Mouse (Mus musculus): ENCODE results near the gene Nup37.
A peak's percentile ranks its signal among the peaks of the same experiment; 100 is the strongest.

Nup37 gene

DNA sequence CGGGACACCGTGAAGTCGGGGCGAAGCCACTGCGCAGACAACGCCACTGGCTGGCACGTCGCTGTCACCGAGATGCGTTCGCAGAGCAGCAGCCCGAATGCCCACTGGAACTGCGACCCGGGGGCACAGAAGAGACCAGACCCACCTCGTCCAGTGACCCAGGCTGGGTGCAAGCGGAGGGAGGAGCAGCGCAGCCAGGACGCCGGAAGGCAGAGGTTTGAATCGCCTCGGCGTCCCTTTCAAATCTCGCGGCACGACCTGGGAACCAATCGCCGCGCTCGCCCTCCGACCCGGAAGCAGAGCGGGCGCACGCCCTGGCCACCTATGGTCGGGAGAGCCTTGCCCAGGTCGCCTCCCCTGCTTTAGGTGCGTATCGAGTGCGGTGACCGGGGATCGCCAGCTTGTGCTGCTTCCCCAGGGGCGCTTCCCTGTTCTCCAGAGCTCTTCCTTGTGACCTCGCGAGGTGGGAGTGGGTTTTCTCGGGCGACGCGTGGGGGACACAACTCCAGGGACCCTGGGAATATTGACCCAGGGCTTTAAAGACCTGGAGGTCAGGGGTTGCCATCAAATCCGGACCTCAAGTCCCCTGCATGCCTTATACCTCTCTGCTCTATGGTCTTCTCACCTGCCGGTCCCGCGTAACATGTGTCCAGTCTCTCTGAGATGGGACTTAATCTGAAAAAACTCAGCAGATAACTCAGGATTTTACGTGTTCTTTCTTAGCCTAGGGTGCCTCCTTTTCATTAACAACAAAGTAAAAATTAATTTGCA, at the start of gene Nup37, which contains the start of gene Parpbp:
Nup37 (plus strand) TSS at position 286 of the 771 bp plus-strand sequence.
Parpbp (minus strand) TSS at position 235 of the 771 bp plus-strand sequence.
- peak; percentile 72 to 76 for DNase-seq (ENCODE audit: low spot score in 2 of 2)

DNA sequence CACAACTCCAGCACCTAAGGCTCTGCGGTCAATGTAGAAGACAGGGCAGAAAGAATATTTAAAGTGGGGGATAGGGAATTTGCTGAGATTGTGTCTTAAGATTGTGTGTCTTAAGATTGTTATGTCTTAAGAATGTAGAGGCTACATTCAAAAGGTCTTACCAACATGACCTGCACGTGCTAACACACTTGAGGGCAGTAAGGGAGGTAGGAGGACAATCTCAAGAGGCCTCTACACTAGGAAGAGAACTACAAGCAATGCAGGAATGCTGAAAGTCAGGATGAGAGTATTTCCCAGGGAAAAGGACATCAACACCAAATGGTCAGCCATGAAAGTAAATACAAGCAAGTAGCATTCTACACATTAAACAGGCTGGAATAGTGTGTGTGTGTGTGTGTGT, 40.6 kb upstream of the Nup37 start:
- DNase-seq (ENCODE audit: low spot score in 2 of 2) = no peak

DNA sequence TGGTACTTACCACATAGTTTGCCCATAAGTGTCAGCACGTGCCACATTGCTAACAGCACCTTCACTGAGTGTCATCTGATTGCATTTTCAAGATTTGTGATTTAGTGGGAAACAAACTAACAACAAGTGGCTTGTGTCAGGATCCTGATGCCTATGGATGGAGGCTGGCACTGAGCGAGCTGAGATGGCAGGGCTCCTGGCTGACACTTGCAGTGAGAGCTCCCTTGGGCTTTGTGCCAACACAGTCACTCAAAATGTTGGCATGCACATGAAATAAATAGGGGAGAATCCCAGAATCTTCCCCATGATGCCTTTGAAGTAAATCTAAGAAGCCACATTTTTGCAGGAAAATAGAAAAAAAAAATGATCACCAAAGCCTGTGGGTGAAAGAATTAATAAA, 33.5 kb upstream of the Nup37 start:
- DNase-seq (ENCODE audit: low spot score in 2 of 2) = no peak

DNA sequence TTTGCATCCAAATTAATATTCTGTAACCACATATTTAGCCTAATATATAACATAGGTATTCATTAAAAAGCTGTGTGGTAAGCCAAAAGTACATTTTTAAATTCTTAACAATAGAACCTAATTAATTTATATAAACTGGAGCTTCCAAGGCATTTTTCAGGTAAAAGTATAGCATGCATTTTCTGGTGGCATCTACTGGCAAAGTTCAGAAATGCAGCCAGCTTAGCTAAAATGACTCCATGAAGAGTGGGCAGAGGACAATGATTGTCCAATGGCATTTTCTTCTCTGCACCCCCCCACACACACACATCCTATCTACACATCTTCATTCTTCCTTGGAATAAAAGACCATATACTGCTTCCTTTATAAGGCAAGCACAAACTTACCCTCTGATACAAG, 27.1 kb upstream of the Nup37 start:
- DNase-seq (ENCODE audit: low spot score in 2 of 2) = no peak

DNA sequence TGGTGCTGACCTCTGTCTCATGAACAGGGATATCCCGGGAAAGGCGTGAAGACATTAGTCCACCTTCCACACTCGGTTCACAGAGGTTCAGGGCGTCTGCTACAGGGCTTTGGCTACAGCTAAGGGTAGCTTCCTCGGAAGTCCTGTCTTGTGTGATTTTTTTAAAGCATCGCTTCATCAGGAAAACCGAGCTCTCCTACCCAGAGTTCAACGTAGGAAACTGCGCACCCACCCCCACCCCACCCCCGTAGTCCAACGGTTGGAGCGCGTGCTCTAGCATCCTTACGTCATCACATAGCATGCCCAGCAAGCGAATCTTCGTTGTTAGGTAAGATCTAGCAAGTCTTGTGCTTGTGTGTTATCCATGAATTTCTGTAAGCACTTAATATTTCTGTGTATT, 11.2 kb upstream of the Nup37 start:
- DNase-seq (ENCODE audit: low spot score in 2 of 2) = no peak

DNA sequence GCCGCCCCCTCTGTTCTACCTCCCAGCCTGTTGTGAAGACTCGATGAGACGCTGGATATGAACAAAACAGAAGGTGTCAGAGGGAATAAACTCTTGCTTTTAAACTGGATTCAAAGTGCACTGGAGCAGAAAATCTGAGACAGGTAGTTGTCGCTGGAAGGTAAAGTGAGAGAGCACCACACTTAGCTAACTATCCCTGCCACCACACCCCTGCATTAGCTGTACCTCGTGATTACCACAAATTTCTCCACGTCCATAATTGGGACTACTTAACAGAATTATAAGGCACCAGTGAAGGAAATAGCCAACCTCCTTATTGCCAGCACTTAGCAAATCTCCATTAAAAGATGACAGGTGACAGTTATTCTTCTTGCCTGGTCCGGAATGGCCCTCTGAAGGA, 605 bp upstream of the Nup37 start:
- DNase-seq (ENCODE audit: low spot score in 2 of 2) = no peak

DNA sequence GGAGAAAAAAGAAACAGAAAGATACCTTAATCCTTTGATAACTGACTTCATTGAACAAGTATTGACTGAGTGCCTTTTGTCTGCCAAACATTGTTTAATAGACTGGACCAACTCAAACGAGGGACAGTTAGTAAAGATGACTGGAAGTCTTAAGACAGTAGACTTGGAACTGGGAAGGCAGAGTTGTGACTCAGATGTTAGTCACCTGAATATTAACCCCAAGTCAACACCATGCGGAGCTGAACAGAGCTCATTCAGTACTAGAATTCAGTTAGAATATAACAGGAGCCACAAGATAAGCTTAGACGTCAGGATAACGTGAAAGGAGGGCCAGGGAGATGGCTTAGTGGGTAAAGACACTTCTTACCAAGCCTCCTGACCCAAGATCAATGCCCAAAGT, 3.6 kb downstream of the Nup37 start:
- DNase-seq (ENCODE audit: low spot score in 2 of 2) = no peak

DNA sequence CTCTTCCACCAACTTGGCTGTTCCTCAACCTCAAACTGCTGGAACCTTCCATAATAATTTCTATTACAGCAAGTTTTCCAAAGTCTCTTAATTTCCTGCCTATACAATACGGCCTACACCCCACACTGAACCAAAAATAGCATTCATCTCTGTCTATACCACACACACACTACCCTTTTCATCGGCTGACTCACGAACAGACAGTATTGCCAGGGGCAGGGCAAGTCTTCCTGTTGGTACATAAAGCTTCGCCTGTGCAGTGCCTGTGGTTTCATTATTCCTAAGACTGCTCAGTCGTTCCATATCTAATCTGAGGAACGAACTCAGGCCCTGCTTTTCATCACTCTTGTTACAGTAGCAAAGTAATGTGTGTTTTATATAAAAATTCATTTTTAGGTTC, 4.9 kb downstream of the Nup37 start:
- DNase-seq (ENCODE audit: low spot score in 2 of 2) = no peak

DNA sequence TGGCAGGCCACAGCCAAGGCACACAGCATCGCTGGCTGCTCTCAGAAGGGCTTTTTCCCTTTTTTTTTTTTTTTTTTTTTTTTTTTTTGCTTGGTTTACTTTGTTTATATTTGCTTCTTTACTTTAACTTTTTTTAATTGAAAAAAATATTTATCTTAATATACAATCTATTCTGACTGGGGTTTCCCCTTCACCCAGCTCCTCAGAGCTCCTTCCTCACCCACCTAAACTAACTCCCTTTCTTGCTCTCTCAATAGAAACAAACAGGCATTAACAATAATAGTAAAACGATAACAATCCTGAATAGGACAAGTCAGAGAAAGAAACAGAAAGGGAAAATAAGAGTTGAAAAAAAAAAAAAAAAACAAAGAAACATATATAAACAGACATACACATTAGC, 15.3 kb downstream of the Nup37 start:
- no peak for DNase-seq (ENCODE audit: low spot score in 2 of 2)

DNA sequence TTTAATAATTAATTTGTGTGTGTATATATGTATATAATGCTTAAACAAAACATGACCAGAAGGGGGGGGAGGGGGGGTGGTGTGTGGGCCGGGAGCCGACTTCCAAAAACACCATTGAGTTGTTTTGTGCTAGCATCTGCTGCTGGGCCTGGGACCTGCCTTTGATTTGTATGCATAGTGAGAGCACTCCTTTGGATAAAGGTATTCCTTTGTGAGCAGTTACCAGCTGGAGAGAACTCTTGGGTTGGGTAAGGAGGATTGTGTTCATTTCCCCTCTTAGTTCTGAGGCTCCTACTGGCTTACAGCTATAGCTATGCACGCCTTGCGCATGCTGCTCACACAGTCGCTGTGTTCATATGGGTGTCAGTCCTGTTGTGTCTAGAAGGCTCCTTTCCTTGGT, 15.9 kb downstream of the Nup37 start:
- DNase-seq (ENCODE audit: low spot score in 2 of 2) = no peak

DNA sequence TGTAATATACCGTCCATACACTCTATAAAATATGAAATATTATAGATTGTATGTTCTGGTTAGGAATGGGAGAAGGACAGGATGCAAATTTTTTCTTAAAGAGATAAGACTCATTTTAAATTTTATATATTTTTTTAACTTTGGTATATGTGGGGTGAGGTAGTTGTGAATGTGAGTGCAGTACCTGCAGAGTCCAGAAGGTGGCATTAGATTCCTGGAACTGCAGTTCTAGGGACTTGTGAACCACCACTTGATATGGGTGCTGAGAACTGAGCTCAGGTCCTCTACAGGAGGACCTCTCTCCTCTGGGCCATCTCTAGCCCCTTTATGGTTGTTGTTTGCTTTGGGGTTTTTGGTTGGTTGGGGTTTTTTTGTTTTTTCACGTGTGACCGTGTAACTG, 19.4 kb downstream of the Nup37 start:
- no peak for DNase-seq (ENCODE audit: low spot score in 2 of 2)

DNA sequence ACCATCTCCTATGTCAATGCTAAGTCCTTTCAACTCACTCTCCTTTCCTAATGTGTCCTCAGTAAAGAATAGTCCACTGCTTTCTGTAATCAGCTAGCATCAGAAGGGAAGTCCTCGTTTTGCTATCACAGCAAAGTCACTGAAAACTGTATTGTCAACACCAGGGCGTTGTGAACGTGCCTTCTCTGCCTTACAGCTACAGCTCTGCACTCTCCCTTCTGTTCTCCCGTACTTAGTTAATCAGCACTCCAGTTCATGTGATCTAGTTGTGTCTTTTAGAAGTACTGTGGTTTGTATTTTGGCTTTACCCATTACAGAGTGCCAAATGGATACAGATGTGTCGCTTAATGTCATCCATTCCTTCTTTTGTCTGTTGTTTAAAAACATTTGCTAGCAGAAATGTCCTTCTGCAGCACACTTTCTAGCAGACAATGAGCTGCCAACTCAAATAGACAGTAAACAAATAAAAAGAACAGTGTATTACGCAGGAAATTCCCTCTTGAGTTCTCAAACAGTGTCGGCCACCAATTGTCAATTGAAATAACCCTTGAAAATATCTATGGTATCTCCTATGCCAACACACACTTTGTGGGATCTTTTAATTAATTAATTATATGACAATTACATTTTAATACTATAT, 20.8 kb downstream of the Nup37 start:
- DNase-seq (ENCODE audit: low spot score in 2 of 2) = no peak

DNA sequence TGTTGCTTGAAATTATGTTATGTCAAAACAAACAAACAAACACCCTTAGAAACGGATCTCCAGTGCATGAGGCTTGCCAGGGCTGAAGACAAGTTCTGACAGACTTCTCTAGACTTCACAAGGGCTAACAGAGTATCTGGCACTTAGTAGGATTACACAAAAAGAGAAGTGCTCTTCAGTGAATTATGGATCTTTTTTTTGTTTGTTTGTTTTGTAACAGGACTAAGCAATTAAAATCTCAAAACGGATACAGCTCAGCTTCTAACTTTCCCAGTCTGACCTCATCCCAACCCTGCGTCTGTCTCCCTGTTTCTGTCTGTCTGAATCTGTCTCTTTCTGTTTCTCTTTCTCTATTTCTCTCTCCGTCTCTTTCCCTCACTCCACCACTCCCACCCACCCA, 53.7 kb downstream of the Nup37 start:
- no peak for DNase-seq (ENCODE audit: low spot score in 2 of 2)

DNA sequence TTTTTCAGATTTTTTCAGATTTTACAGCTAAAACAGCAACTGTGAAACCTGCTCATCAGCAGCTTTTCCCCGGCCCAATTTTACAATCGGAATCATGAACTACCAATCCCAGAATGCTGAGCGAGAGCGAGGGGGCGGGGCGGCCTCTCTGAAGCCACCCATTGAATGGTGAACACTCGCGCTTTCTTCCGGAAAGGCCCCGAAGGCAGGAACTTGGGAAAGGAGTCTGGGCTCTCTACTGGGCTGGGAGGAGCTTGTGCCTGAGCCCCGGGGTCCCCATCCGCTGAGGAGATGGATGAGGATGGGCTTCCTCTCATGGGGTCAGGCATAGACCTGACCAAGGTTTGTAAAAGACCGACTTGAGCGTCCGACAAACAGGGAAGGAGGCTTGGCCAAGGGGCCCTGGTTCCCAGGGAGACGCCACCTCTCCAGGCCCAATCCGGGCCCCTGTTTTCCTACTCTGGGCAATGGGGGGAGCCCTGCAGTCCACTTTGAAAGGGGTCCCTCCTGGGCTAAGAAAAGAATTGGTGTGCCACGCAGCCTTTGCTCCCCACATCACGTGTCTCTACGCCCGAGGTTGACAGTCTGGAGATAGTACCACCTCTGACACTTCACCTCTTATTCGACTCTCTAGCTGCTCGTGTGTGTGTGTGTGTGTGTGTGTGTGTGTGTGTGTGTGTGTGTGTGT, 54.3 kb downstream of the Nup37 start, which contains the start of gene Washc3:
Washc3 (plus strand) TSS at position 143 of the 688 bp plus-strand sequence.
- DNase-seq (ENCODE audit: low spot score in 2 of 2) = peak; percentile 86 to 89

DNA sequence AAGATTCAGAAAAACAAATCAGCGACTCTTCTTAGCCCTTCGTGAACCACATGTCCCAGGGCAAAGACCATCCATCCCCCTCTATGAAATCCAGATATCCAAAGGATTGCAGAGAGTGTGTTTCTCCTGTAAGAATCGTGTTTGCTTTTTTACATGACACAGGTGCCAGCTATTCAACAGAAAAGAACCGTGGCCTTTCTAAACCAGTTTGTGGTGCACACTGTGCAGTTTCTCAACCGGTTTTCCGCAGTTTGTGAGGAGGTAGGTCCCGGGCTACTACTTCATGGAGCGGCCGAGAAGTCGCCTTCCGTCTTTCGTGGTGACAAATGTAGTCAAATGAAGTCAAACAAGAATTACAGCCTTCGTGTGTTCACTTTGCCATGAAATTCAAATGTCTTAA, 54.9 kb downstream of the Nup37 start:
- DNase-seq (ENCODE audit: low spot score in 2 of 2) = no peak

DNA sequence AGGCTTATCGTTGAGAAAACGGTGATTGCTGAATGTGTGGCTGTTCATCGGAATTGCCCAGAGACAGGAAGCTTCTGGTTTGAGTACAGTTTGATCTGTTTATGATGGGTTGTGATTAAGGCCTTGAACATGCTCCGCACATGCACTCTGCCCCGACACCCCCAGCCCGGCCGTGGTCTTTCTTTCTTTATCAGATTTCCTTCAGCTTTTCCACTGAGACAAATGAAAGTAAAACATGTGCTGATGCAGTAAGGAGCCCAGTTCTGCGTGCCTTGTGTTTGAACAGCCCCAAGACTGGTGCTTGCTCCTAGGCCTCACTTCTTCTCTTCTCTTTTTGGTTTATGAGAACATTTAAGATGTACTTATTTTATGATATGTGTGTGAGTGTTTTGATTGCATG, 55.8 kb downstream of the Nup37 start:
- no peak for DNase-seq (ENCODE audit: low spot score in 2 of 2)

DNA sequence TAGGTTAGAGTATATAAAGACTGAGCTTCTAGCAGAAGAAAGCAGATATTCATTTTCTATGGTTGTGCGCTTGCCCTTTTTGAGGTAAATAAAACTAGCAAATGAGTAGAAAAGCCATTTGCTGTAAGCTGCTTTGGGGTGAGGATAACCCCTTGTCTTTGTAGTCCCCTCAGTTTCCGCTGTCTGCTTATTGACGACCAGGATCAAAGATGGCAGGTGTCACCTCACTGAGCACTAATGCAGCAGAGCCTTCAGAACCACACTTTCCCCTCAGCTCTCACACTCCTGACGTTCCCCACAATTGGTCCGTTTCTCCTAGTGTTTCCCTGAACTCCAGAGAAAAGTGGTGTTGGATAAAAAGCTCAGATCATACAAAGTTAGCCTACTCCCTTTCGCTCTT, 56.4 kb downstream of the Nup37 start:
- DNase-seq (ENCODE audit: low spot score in 2 of 2) = no peak

DNA sequence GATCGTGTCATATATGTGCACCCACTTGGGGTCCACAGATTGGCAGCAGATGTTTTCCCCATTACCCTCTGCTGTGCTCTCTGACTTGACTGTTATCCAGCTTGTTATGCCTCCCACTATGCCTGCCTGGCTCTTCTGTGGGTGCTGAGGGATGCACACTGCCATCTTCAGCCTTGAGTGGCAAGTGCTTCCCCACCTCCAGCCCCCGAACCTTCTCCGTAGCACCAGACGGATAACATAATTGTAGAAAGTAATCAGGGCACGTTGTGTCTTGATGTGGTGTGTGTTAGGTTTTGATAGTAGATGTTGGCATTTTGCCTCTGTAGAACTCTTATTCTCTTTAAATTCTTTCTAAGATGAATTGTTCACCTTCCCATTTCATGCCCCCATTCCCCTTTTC, 65.9 kb downstream of the Nup37 start:
- DNase-seq (ENCODE audit: low spot score in 2 of 2) = no peak

DNA sequence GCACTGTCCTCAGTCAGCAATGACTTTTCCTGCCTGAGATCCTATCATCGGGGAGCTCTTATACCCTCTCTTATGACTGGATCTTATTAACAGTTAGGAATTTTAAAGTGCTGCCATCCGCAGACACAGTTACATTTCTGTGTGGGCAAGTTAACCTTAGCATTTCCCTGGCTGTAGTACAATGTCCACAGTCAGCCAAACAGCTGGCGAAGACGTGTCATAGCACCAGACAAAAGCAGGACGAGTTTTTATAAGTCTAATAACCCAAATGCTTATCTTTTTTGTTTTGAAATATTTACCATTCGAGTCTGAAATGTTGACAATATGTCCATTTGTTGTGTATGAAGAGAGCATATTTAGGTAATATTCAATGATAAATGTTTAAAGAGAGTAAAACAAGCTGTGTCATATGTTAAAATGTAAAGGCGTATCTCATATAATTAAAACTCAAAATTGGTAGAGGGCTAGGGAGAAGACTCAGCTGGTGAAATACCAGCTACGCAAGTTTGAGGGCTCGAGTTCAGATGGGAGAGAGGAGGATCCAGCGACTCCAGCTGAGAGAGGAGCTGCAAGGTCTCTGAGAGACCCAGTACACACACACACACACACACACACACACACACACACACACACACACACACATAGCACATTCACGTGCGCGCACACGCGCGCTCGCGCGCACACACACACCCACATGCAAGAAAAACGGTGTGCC, 68.2 kb downstream of the Nup37 start:
- no peak for DNase-seq (ENCODE audit: low spot score in 2 of 2)

DNA sequence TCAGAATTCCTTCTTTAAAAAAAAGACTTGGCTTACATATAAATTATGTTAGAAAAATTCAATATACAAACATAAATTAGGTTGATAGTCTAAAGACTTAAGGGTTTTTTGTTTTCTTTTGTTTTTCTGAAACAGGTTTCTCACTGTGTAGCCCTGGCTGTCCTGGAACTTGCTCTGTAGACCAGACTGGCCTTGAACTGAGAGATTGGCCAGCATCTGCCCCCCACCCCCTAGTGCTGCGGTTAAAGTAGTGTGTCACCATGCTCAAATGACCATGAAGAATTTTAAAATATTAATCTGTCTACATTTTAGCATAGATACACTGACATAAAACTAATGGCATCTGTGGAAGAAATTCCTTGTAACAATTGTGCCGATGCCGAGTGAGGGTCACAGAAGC, 71.4 kb downstream of the Nup37 start:
- no peak for DNase-seq (ENCODE audit: low spot score in 2 of 2)

DNA sequence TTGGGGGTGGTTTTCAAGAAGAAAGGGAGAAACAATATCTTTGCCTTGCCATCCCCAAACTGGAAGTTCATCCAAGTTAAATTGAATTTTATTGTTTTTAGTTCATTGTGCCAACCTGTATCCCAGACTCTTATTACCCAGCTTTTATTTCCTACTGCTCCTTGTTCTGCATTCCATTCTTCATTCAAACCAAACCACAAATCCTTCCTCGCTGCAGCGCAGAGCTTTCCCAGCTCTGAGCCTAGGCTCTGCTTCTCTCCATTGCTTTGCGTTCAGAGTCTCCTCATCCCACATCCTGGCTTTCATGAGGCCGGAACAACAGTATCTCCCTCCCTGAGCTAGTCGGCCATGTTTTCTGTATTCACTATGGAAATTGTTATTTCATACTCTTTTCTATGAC, 74.9 kb downstream of the Nup37 start:
- no peak for DNase-seq (ENCODE audit: low spot score in 2 of 2)

DNA sequence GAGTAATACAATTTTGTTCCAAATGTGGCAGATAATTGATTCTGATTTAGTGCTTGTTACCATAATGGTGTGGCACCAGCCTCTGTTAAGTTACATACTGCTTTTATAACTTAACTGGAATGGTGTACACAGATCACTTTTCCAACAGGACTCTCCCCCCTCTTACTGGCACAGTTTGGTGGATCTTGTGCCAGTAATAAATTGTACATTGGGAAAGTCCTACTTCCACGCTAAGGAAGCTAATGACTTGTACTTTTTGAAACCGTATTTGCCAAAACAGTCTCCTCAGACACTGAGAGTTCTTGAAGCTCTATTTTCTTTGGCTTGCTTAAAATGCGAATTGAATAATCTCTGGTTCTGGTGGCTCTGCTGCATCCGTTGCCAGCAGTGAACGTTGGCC, 78.6 kb downstream of the Nup37 start:
- DNase-seq (ENCODE audit: low spot score in 2 of 2) = no peak

Data from frontal cortex, postnatal 25 days (tissue).